Mouse (Mus musculus): Measurements from ENCODE around the gene Gm11114. TPM values are rescaled to one million over a fixed set of nuclear protein-coding genes. Genes with fewer than 3 reads are reported as not detected.

Gm11114 gene
- polyA plus RNA-seq (2014; fragmentation: Illumina TruSeq; extraction: RNeasy Lipid Tissue Mini Kit (QIAGEN cat#74804)), result not detected

DNA sequence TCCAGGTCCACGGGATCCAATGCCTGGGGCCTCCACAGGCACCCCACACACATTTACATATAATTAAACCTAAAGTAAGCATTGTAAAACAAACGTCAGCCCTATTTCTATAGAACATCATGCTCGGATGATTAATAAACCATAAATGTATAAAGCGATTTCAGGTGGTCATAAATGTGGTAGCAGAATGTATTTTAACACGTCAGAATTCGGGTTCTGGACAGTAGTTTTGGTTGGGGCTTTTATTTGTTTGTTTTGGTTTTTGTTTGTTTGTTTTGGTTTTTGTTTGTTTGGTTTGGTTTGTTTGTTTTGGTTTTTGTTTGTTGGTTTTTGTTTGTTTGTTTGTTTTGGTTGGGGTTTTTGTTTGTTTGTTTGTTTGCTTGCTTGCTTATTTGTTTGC, at the start of gene Gm11114:
Gene Gm11114 (plus strand): TSS at position 301 of the 400 bp plus-strand sequence.

DNA sequence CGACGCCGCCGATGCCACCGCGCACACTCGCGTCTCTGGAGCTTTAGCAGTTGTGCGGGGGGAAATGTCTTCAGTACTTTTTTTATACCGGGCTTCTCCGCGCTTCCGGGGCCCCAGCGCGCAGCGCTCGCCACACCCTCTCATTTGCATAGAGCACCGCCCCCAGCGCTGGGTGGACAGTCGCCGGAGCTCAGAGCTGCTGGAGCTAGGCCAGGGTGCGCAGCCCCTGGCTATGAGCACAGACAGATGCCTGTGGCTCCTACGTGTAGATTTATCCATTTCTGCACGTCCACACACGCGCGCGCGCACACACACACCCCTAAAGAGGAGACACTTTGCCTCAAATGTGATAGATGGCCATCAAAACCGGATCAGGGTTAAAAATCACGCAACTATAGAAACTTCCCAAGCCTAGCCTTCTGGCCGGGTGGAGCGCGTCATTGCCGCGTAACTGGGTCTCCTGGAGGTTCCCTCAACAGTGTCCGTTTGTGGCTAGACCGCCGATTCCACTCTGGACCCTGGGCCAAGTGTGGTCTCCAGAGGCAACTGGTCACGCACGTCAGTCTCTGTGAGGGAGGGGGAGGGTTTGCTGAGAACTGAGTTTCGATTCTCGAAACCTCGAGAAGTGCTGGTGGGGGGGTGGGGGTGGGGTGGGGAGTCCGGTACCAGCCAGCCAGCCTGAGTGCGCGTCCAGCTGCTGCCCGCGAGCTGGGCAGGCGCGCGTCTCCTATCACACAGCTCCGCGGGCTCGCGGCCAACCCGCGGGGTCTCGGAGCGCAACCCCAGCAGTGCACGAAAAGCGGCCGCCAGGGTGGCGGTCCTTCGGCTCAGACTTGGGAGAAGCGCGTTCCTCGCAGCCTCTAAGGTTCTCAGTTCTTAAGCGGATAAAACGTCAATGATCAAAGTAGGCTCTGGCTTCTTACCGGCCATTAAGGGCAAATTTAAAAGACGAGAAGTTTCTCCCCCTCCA, 15.0 kb downstream of the Gm11114 start, which contains the start of gene Tent5a:
Gene Tent5a (minus strand): TSS at position 107 of the 970 bp plus-strand sequence.

Other genes starting within 250 kb of the Gm11114 start
- 73.9 TPM for gene Tent5a, start 14.6 kb downstream of the Gm11114 start, polyA plus RNA-seq (2014; fragmentation: Illumina TruSeq; extraction: RNeasy Lipid Tissue Mini Kit (QIAGEN cat#74804))

Data from ovary, adult 10 weeks (tissue).